ENCODE assay signal across 8 mouse cellular contexts in genomic region chr9:108826700-108827340, GRCm38 (mm10). TPM values are rescaled to one million over a fixed set of nuclear protein-coding genes. Genes with fewer than 3 reads are reported as not detected.
A peak's percentile ranks its signal among the peaks of the same experiment; 100 is the strongest.
DNase-seq lines count a peak whose midpoint lies in the region; ATAC-seq and TF ChIP-seq lines count a peak whose summit lies in the region.

No protein-coding gene starts in this region.

- ATAC-seq in intestine, postnatal 0 days, result peak; percentile 62
- peak; percentile 51 for ATAC-seq in liver, embryonic 12.5 days
- peak; percentile 58 for ATAC-seq in monocyte, adult 5-6 weeks (replicated peaks; ENCODE audit: insufficient number of reproducible peaks, low FRiP score, low TSS enrichment, poor library complexity, severe bottlenecking)

- H3K9ac ChIP-seq in intestine, postnatal 0 days (ENCODE audit: low read depth, low read length), result no peak overlapping the region
- H3K9ac ChIP-seq in liver, embryonic 12.5 days, result no peak overlapping the region

- peaks cover 86% of the 10 kb centered on the region for H3K27me3 ChIP-seq in intestine, postnatal 0 days (replicated peaks; ENCODE audit: control insufficient read depth, insufficient read depth, low read length)
- H3K27me3 ChIP-seq in liver, embryonic 12.5 days (replicated peaks), result peaks cover 99% of the 10 kb centered on the region

- H3K4me3 ChIP-seq in intestine, postnatal 0 days (ENCODE audit: low read depth, low read length), result peak overlapping the region; percentile 35
- peak overlapping the region; percentile 46 for H3K4me3 ChIP-seq in liver, embryonic 12.5 days

- peak; percentile 57 for DNase-seq in layer of hippocampus, adult 11-12 months (ENCODE audit: low spot score)
- DNase-seq in layer of hippocampus, adult 9-10 months (ENCODE audit: low spot score), result no peak
- peak; percentile 46 for DNase-seq in embryo, embryonic 11.5 days (ENCODE audit: low read depth, low spot score)
- peak; percentile 69 to 86 for DNase-seq in heart, adult 18-20 months
- peak; percentile 50 to 61 for DNase-seq in spleen, postnatal 36 days (ENCODE audit: low spot score in 2 of 2)

- 2% methylated on average over 39 of the region's 39 CpGs for WGBS in intestine, postnatal 0 days
- 3% methylated on average over 39 of the region's 39 CpGs for WGBS in liver, embryonic 12.5 days (ENCODE audit: insufficient replicate concordance)

- H3K9me3 ChIP-seq in intestine, postnatal 0 days (ENCODE audit: control insufficient read depth), result no peaks in the 10 kb centered on the region
- no peaks in the 10 kb centered on the region for H3K9me3 ChIP-seq in liver, embryonic 12.5 days (replicated peaks)

- 0 out of 2 replicates have a peak, but pooled peaks cover 5% of the 10 kb centered on the region for H3K4me1 ChIP-seq in intestine, postnatal 0 days (replicated peaks; ENCODE audit: control insufficient read depth, insufficient read depth, low read length)
- peaks cover 23% of the 10 kb centered on the region for H3K4me1 ChIP-seq in liver, embryonic 12.5 days

- H3K27ac ChIP-seq in intestine, postnatal 0 days (ENCODE audit: low read depth, low read length), result no peak overlapping the region
- H3K27ac ChIP-seq in liver, embryonic 12.5 days, result no peak overlapping the region

- 0 out of 2 replicates have a peak, but pooled peaks have one; percentile 9 for TF ChIP-seq CTCF in intestine, postnatal 0 days (IDR thresholded peaks at IDR 0.05; ENCODE audit: low read depth)

- peak overlapping the region; percentile 73 for H3K4me2 ChIP-seq in intestine, postnatal 0 days (replicated peaks; ENCODE audit: low read depth)
- peak overlapping the region; percentile 70 for H3K4me2 ChIP-seq in liver, embryonic 12.5 days

- no peaks in the 10 kb centered on the region for H3K36me3 ChIP-seq in intestine, postnatal 0 days (ENCODE audit: control insufficient read depth, insufficient read depth)
- no peaks in the 10 kb centered on the region for H3K36me3 ChIP-seq in liver, embryonic 12.5 days

RNA-seq across cellular contexts. Expression of gene Celsr3, which starts 0.7 kb away (rescaled TPM):
- total RNA-seq in heart, adult 18-20 months (2021), result under 1 TPM in 1 of 2 experiments, not detected in 1; 0.03 TPM
- 0.40 and 0.93 TPM in 2 replicates for polyA plus RNA-seq in intestine, postnatal 0 days (2015; fragmentation: Nextera tagmentation; extraction: Ambion mirVana)
- 0.13 and 0.15 TPM in 2 replicates for polyA plus RNA-seq in liver, embryonic 12.5 days (2016; fragmentation: Nextera tagmentation; extraction: Ambion mirVana)
- 0.48 to 2.7 TPM (median 0.68 TPM) in 3 replicates for total RNA-seq in monocyte, adult 5-6 weeks (2017)

RNA-seq across cellular contexts. Expression of gene Nckipsd, which starts 18.7 kb away (rescaled TPM):
- 1 to 10 TPM; 8.6 to 9.6 TPM for total RNA-seq in heart, adult 18-20 months (2021)
- 5.4 and 6.8 TPM in 2 replicates for polyA plus RNA-seq in intestine, postnatal 0 days (2015; fragmentation: Nextera tagmentation; extraction: Ambion mirVana)
- 5.6 and 9.1 TPM in 2 replicates for polyA plus RNA-seq in liver, embryonic 12.5 days (2016; fragmentation: Nextera tagmentation; extraction: Ambion mirVana)
- total RNA-seq in monocyte, adult 5-6 weeks (2017), result 1.8 to 7.4 TPM (median 4.9 TPM) in 3 replicates

RNA-seq across cellular contexts. Expression of gene Slc26a6, which starts 26.3 kb away (rescaled TPM):
- 10 to 100 TPM; 19.6 to 19.8 TPM for total RNA-seq in heart, adult 18-20 months (2021)
- polyA plus RNA-seq in intestine, postnatal 0 days (2015; fragmentation: Nextera tagmentation; extraction: Ambion mirVana), result 70.8 and 99.5 TPM in 2 replicates
- polyA plus RNA-seq in liver, embryonic 12.5 days (2016; fragmentation: Nextera tagmentation; extraction: Ambion mirVana), result 6.9 and 9.0 TPM in 2 replicates
- total RNA-seq in monocyte, adult 5-6 weeks (2017), result 6.2 to 10.0 TPM (median 8.4 TPM) in 3 replicates

RNA-seq across cellular contexts. Expression of gene Ip6k2, which starts 43.2 kb away (rescaled TPM):
- 10 to 100 TPM; 16.7 to 24.8 TPM for total RNA-seq in heart, adult 18-20 months (2021)
- polyA plus RNA-seq in intestine, postnatal 0 days (2015; fragmentation: Nextera tagmentation; extraction: Ambion mirVana), result 28.1 and 31.4 TPM in 2 replicates
- polyA plus RNA-seq in liver, embryonic 12.5 days (2016; fragmentation: Nextera tagmentation; extraction: Ambion mirVana), result 15.7 and 20.3 TPM in 2 replicates
- 34.7 to 78.2 TPM (median 74.6 TPM) in 3 replicates for total RNA-seq in monocyte, adult 5-6 weeks (2017)
